Mouse (Mus musculus): ENCODE data around the gene 0610030E20Rik.
A peak's percentile ranks its signal among the peaks of the same experiment; 100 is the strongest.

Gene 0610030E20Rik

GRCm38 (mm10) chr6:72371147-72371546 is 24.0 kb downstream of the 0610030E20Rik start:
- no peak for DNase-seq

GRCm38 (mm10) chr6:72371571-72371970 is 24.5 kb downstream of the 0610030E20Rik start:
- DNase-seq, result no peak

- DNase-seq, result no peak
Measured at GRCm38 (mm10) chr6:72373184-72373583, 26.1 kb downstream of the 0610030E20Rik start.

GRCm38 (mm10) chr6:72374206-72374605 is 27.1 kb downstream of the 0610030E20Rik start:
- DNase-seq, result no peak

- no peak for DNase-seq
Measured at GRCm38 (mm10) chr6:72374820-72375563, 27.9 kb downstream of the 0610030E20Rik start.

GRCm38 (mm10) chr6:72378510-72379234 is 31.6 kb downstream of the 0610030E20Rik start:
- no peak for DNase-seq

- DNase-seq, result no peak
Measured at GRCm38 (mm10) chr6:72379377-72380130, 32.4 kb downstream of the 0610030E20Rik start.

GRCm38 (mm10) chr6:72380131-72380770 is 33.1 kb downstream of the 0610030E20Rik start, which contains the start of gene Vamp5:
Vamp5 (minus strand) TSS chr6:72380468.
- peak; percentile 20 to 40 for DNase-seq

- DNase-seq, result no peak
Measured at GRCm38 (mm10) chr6:72382494-72382893, 35.4 kb downstream of the 0610030E20Rik start.

GRCm38 (mm10) chr6:72383142-72383820 is 36.2 kb downstream of the 0610030E20Rik start:
- no peak for DNase-seq

- DNase-seq, result no peak
Measured at GRCm38 (mm10) chr6:72383952-72384351, 36.8 kb downstream of the 0610030E20Rik start.

GRCm38 (mm10) chr6:72385258-72385657 is 38.1 kb downstream of the 0610030E20Rik start:
- DNase-seq, result no peak

GRCm38 (mm10) chr6:72386561-72386960 is 39.4 kb downstream of the 0610030E20Rik start:
- no peak for DNase-seq

- no peak for DNase-seq
Measured at GRCm38 (mm10) chr6:72387816-72388215, 40.7 kb downstream of the 0610030E20Rik start.

- DNase-seq, result no peak
Measured at GRCm38 (mm10) chr6:72388266-72388665, 41.1 kb downstream of the 0610030E20Rik start.

GRCm38 (mm10) chr6:72388791-72389329 is 41.7 kb downstream of the 0610030E20Rik start:
- DNase-seq, result no peak

GRCm38 (mm10) chr6:72389471-72389940 is 42.4 kb downstream of the 0610030E20Rik start:
- DNase-seq, result no peak

GRCm38 (mm10) chr6:72389941-72390771 is 43.0 kb downstream of the 0610030E20Rik start, which contains the start of gene Vamp8:
Vamp8 (minus strand) TSS chr6:72390703.
- DNase-seq, result peak; percentile 59 to 60

GRCm38 (mm10) chr6:72390795-72391521 is 43.8 kb downstream of the 0610030E20Rik start:
- no peak for DNase-seq

- DNase-seq, result no peak
Measured at GRCm38 (mm10) chr6:72392341-72392740, 45.2 kb downstream of the 0610030E20Rik start.

All from cerebellum, postnatal 14 days (tissue).